Mouse (Mus musculus): Measurements from ENCODE around the gene Atxn7l3. TPM values are rescaled to one million over a fixed set of nuclear protein-coding genes. Genes with fewer than 3 reads are reported as not detected.

Atxn7l3 gene
- polyA plus RNA-seq, 1 experiment from 2014 or later, result 14.7 TPM

- Histone ChIP-seq H3K4me3 (ENCODE audit: low read depth, low read length) (peak within 1 kb of the TSS; percentile 77), H3K36me3 (ENCODE audit: control insufficient read depth, insufficient read depth, low read length) (peaks cover 8% of the 10 kb centered on the region), H3K27ac (ENCODE audit: low read depth, low read length) (peak within 1 kb of the TSS; percentile 40; the same call in 1 of the 2 replicates), H3K4me1 (replicated peaks; ENCODE audit: control insufficient read depth, insufficient read depth, low read length) (peaks cover 17% of the 10 kb centered on the region), H3K4me2 (peak within 1 kb of the TSS; percentile 77), H3K9ac (ENCODE audit: low read depth, low read length) (peak within 1 kb of the TSS; percentile 82), H3K9me3 (ENCODE audit: control insufficient read depth, low read length) (no peaks in the 10 kb centered on the region), H3K27me3 (replicated peaks; ENCODE audit: control insufficient read depth, insufficient read depth, low read length) (0 out of 2 replicates have a peak, but pooled peaks cover 2% of the 10 kb centered on the region)
- WGBS, result under 1% methylated on average over 41 of the region's 41 CpGs
- DNase-seq (ENCODE audit: low spot score), result peak; percentile 97
- ATAC-seq (replicated peaks; ENCODE audit: low FRiP score), result peak; percentile 76
Observed at GRCm38 (mm10) chr11:102248630-102249230, 47.7 kb downstream of the Atxn7l3 start, which contains the start of gene BC030867. BC030867 (plus strand) TSS chr11:102248882.

DNA sequence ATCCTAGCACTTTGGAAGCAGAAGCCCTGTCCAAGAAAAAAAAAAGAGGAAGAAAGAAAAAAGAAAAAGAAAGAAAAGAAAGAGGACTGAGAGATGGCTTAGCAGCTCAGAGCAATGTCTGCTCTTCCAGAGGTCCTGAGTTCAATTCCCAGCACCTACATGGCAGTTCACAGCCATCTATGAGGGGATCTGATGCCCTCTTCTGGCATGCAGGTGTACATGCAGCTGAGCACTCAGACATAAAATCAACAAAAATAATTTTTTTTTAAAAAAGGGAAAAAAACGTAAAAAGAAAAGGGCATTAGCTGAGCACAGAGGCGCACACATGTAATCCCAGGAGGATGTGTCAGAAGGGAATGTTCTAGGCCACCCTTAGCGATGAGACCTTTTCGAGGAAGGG lies 49.6 kb downstream of the Atxn7l3 start:
- no peak for DNase-seq (ENCODE audit: low spot score)
- H3K27me3 ChIP-seq (replicated peaks; ENCODE audit: control insufficient read depth, insufficient read depth, low read length), result 0 out of 2 replicates have a peak, but pooled peaks cover 2% of the 10 kb centered on the region
- H3K4me1 ChIP-seq (replicated peaks; ENCODE audit: control insufficient read depth, insufficient read depth, low read length), result peaks cover 17% of the 10 kb centered on the region
- no peak overlapping the region for H3K9ac ChIP-seq (ENCODE audit: low read depth, low read length)
- H3K36me3 ChIP-seq (ENCODE audit: control insufficient read depth, insufficient read depth, low read length), result peaks cover 8% of the 10 kb centered on the region
- no peak overlapping the region for H3K4me3 ChIP-seq (ENCODE audit: low read depth, low read length)
- no peaks in the 10 kb centered on the region for H3K9me3 ChIP-seq (ENCODE audit: control insufficient read depth, low read length)
- no peak for ATAC-seq (replicated peaks; ENCODE audit: low FRiP score)
- H3K27ac ChIP-seq (ENCODE audit: low read depth, low read length), result no peak overlapping the region
- 87% methylated on average over 4 of the region's 4 CpGs for WGBS
- no peak overlapping the region for H3K4me2 ChIP-seq

DNA sequence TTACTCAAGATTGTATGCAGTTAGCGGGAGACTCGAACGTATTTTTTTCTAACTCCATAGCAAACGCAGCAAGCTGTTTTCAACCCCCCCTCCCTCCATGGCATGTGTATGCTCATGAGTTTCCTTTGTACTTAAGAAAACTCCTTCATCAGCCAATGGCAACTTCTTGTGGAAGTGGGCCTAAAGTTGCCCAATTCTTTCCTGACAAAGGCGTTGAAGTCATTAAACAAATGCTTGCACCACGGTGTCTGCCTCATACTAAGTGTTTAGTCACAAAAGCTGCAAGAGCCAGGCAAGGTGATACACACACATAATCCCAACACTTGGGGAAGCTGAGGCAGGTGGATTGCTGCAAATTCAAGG lies 50.2 kb downstream of the Atxn7l3 start:
- Histone ChIP-seq H3K9me3 (ENCODE audit: control insufficient read depth, low read length) (no peaks in the 10 kb centered on the region), H3K9ac (ENCODE audit: low read depth, low read length) (no peak overlapping the region), H3K4me1 (replicated peaks; ENCODE audit: control insufficient read depth, insufficient read depth, low read length) (peaks cover 17% of the 10 kb centered on the region), H3K27ac (ENCODE audit: low read depth, low read length) (no peak overlapping the region), H3K27me3 (replicated peaks; ENCODE audit: control insufficient read depth, insufficient read depth, low read length) (0 out of 2 replicates have a peak, but pooled peaks cover 2% of the 10 kb centered on the region), H3K4me3 (ENCODE audit: low read depth, low read length) (no peak overlapping the region), H3K4me2 (no peak overlapping the region), H3K36me3 (ENCODE audit: control insufficient read depth, insufficient read depth, low read length) (peaks cover 3% of the 10 kb centered on the region; the same call in 1 of the 2 replicates)
- ATAC-seq (replicated peaks; ENCODE audit: low FRiP score), result no peak
- no peak for DNase-seq (ENCODE audit: low spot score)
- WGBS, result 82% methylated on average over 6 of the region's 6 CpGs

- 65% methylated on average over 14 of the region's 14 CpGs for WGBS
- peaks cover under 1% of the 10 kb centered on the region; the same call in 1 of the 2 replicates for H3K36me3 ChIP-seq (ENCODE audit: control insufficient read depth, insufficient read depth, low read length)
- peak overlapping the region; percentile 80 for H3K4me2 ChIP-seq
- H3K9me3 ChIP-seq (ENCODE audit: control insufficient read depth, low read length), result no peaks in the 10 kb centered on the region
- peak overlapping the region; percentile 39 for H3K4me3 ChIP-seq (ENCODE audit: low read depth, low read length)
- DNase-seq (ENCODE audit: low spot score), result no peak
- H3K27me3 ChIP-seq (replicated peaks; ENCODE audit: control insufficient read depth, insufficient read depth, low read length), result 0 out of 2 replicates have a peak, but pooled peaks cover 2% of the 10 kb centered on the region
- H3K4me1 ChIP-seq (replicated peaks; ENCODE audit: control insufficient read depth, insufficient read depth, low read length), result peaks cover 17% of the 10 kb centered on the region
- ATAC-seq (replicated peaks; ENCODE audit: low FRiP score), result no peak
- H3K27ac ChIP-seq (ENCODE audit: low read depth, low read length), result no peak overlapping the region
- H3K9ac ChIP-seq (ENCODE audit: low read depth, low read length), result peak overlapping the region; percentile 48; the same call in 1 of the 2 replicates
Observed at GRCm38 (mm10) chr11:102245581-102246272, 50.7 kb downstream of the Atxn7l3 start.

GRCm38 (mm10) chr11:102244926-102245449 lies 51.4 kb downstream of the Atxn7l3 start:
- Histone ChIP-seq H3K4me2 (peak overlapping the region; percentile 80), H3K9me3 (ENCODE audit: control insufficient read depth, low read length) (no peaks in the 10 kb centered on the region), H3K27me3 (replicated peaks; ENCODE audit: control insufficient read depth, insufficient read depth, low read length) (0 out of 2 replicates have a peak, but pooled peaks cover 2% of the 10 kb centered on the region), H3K27ac (ENCODE audit: low read depth, low read length) (no peak overlapping the region), H3K4me3 (ENCODE audit: low read depth, low read length) (peak overlapping the region; percentile 39), H3K36me3 (ENCODE audit: control insufficient read depth, insufficient read depth, low read length) (no peaks in the 10 kb centered on the region), H3K4me1 (replicated peaks; ENCODE audit: control insufficient read depth, insufficient read depth, low read length) (peaks cover 17% of the 10 kb centered on the region), H3K9ac (ENCODE audit: low read depth, low read length) (peak overlapping the region; percentile 48)
- DNase-seq (ENCODE audit: low spot score) (peak; percentile 64), ATAC-seq (replicated peaks; ENCODE audit: low FRiP score) (no peak)
- WGBS, result 3% methylated on average over 32 of the region's 32 CpGs

DNA sequence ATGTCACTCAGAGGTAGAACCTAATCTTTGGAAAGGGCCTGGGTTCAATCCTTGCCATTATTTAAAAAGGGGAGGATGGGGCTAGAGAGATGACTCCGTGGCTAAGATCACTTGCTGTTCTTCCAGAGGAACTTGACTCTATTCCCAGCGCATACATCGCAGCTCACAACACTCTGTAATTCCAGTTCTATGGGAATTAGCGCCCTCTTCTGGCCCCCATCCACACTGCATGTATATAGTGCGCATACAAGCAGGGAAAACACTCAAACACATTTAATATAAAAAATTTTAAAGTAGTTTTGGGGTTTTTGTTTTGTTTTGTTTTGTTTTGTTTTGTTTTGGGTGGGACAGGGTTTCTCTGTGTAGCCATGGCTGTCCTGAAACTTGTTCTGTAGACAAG lies 54.6 kb downstream of the Atxn7l3 start:
- WGBS, result 51% methylated on average over 5 of the region's 5 CpGs
- Histone ChIP-seq H3K4me1 (replicated peaks; ENCODE audit: control insufficient read depth, insufficient read depth, low read length) (peaks cover 9% of the 10 kb centered on the region), H3K9me3 (ENCODE audit: control insufficient read depth, low read length) (no peaks in the 10 kb centered on the region), H3K27me3 (replicated peaks; ENCODE audit: control insufficient read depth, insufficient read depth, low read length) (0 out of 2 replicates have a peak, but pooled peaks cover 2% of the 10 kb centered on the region), H3K4me3 (ENCODE audit: low read depth, low read length) (no peak overlapping the region), H3K36me3 (ENCODE audit: control insufficient read depth, insufficient read depth, low read length) (no peaks in the 10 kb centered on the region), H3K4me2 (no peak overlapping the region), H3K9ac (ENCODE audit: low read depth, low read length) (no peak overlapping the region), H3K27ac (ENCODE audit: low read depth, low read length) (no peak overlapping the region)
- DNase-seq (ENCODE audit: low spot score), result no peak
- ATAC-seq (replicated peaks; ENCODE audit: low FRiP score), result no peak

DNA sequence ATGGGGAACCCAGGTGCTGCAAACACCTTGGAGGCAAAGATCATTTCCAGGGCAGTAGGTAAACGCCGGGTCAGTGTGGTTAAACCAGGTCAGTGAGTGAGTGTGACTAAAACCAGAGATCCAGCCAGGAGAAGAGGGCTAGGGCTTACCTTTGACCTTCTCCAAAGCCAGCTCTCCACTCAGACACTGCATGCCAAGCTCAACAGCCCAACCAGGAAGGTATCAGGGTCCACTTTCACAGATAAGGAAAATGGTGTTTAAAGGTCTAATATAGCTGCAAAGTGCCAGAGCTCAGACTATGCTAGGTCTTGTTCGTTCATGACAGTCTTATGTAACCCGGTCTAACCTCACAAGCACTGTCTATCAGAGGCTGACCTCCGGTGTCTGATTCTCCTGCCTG lies 55.2 kb downstream of the Atxn7l3 start:
- Histone ChIP-seq H3K4me3 (ENCODE audit: low read depth, low read length) (no peak overlapping the region), H3K9ac (ENCODE audit: low read depth, low read length) (no peak overlapping the region), H3K4me2 (no peak overlapping the region), H3K27ac (ENCODE audit: low read depth, low read length) (no peak overlapping the region), H3K27me3 (replicated peaks; ENCODE audit: control insufficient read depth, insufficient read depth, low read length) (0 out of 2 replicates have a peak, but pooled peaks cover 2% of the 10 kb centered on the region), H3K9me3 (ENCODE audit: control insufficient read depth, low read length) (no peaks in the 10 kb centered on the region), H3K36me3 (ENCODE audit: control insufficient read depth, insufficient read depth, low read length) (no peaks in the 10 kb centered on the region), H3K4me1 (replicated peaks; ENCODE audit: control insufficient read depth, insufficient read depth, low read length) (peaks cover 9% of the 10 kb centered on the region)
- no peak for ATAC-seq (replicated peaks; ENCODE audit: low FRiP score)
- WGBS, result 69% methylated on average over 5 of the region's 5 CpGs
- no peak for DNase-seq (ENCODE audit: low spot score)

- no peaks in the 10 kb centered on the region for H3K9me3 ChIP-seq (ENCODE audit: control insufficient read depth, low read length)
- 0 out of 2 replicates have a peak, but pooled peaks cover 2% of the 10 kb centered on the region for H3K27me3 ChIP-seq (replicated peaks; ENCODE audit: control insufficient read depth, insufficient read depth, low read length)
- no peak overlapping the region for H3K4me3 ChIP-seq (ENCODE audit: low read depth, low read length)
- H3K27ac ChIP-seq (ENCODE audit: low read depth, low read length), result no peak overlapping the region
- WGBS, result 80% methylated on average over 6 of the region's 6 CpGs
- H3K4me1 ChIP-seq (replicated peaks; ENCODE audit: control insufficient read depth, insufficient read depth, low read length), result peaks cover 6% of the 10 kb centered on the region
- no peak for ATAC-seq (replicated peaks; ENCODE audit: low FRiP score)
- no peak overlapping the region for H3K9ac ChIP-seq (ENCODE audit: low read depth, low read length)
- no peak overlapping the region for H3K4me2 ChIP-seq
- DNase-seq (ENCODE audit: low spot score), result no peak
- H3K36me3 ChIP-seq (ENCODE audit: control insufficient read depth, insufficient read depth, low read length), result no peaks in the 10 kb centered on the region
Observed at GRCm38 (mm10) chr11:102240636-102241035, 55.8 kb downstream of the Atxn7l3 start.

Measured in liver, embryonic 11.5 days (tissue).